Mouse (Mus musculus) forebrain, embryonic 14.5 days (tissue): ENCODE data around the gene Rere. TPM values are rescaled to one million over a fixed set of nuclear protein-coding genes. Genes with fewer than 3 reads are reported as not detected.

Experiments used
- ATAC-seq: fragments of 200-750 bp; cut with Nextera tagmentation; 2 replicates; pipeline ENCODE4 v1.8.0; 2017; ENCODE audit warnings: mild to moderate bottlenecking, moderate library complexity
- DNase-seq: peaks from one replicate; pipeline ENCODE4 v3.0.0-alpha.2; 2015; ENCODE audit warnings: low spot score
- H3K27ac ChIP-seq: fragments of 300-500 bp; sonication (generic); 2 replicates; pipeline ENCODE4 v1.5.1; 2014; ENCODE audit warnings: low read depth, mild to moderate bottlenecking, control low read depth, low read length, moderate library complexity
- H3K27me3 ChIP-seq: fragments of 300-500 bp; sonication (generic); replicated peaks from 2 replicates; pipeline ENCODE4 v1.6.1; 2014; ENCODE audit warnings: low read length, control low read depth, mixed read lengths; ENCODE audit not compliant: control insufficient read depth, insufficient read depth
- H3K36me3 ChIP-seq: fragments of 300-500 bp; sonication (generic); 2 replicates; pipeline ENCODE4 v1.6.1; 2014; ENCODE audit warnings: low read length, control low read depth; ENCODE audit not compliant: control insufficient read depth, insufficient read depth
- H3K4me1 ChIP-seq: fragments of 300-500 bp; sonication (generic); 2 replicates; pipeline ENCODE4 v1.6.1; 2014; ENCODE audit warnings: antibody characterized with exemption, low read length, control low read depth; ENCODE audit not compliant: control insufficient read depth, insufficient read depth
- H3K4me2 ChIP-seq: fragments of 300-500 bp; sonication (generic); 2 replicates; pipeline ENCODE4 v1.6.1; 2014; ENCODE audit warnings: mild to moderate bottlenecking, control low read depth, low read length
- H3K4me3 ChIP-seq: fragments of 300-500 bp; sonication (generic); 2 replicates; pipeline ENCODE4 v1.5.1; 2014; ENCODE audit warnings: low read depth, low read length, control low read depth
- H3K9ac ChIP-seq: fragments of 300-500 bp; sonication (generic); 2 replicates; pipeline ENCODE4 v1.6.1; 2014; ENCODE audit warnings: mild to moderate bottlenecking, low read length, control low read depth, moderate library complexity
- H3K9me3 ChIP-seq: fragments of 300-500 bp; sonication (generic); replicated peaks from 2 replicates; pipeline ENCODE4 v1.6.1; 2016; ENCODE audit warnings: low read length, control low read depth, mixed read lengths; ENCODE audit not compliant: control insufficient read depth
- WGBS: fragments of 180-500 bp; shearing (Covaris S2); extraction: QIAGEN DNeasy Blood & Tissue Kit; methylation state at CpG from one replicate; pipeline ENCODE4 v1.1.7; 2014; 5-methylcytosine and 5-hydroxymethylcytosine counted together
- polyA plus RNA-seq: library from polyadenylated mRNA; unstranded; fragments of >200 nt; fragmentation: Nextera tagmentation; extraction: Ambion mirVana; gene quantifications from 2 replicates; pipeline ENCODE4 v1.2.1, GENCODE M21; 2014

Gene Rere
- polyA plus RNA-seq, 1 experiment from 2014 or later = 21.2 TPM

DNA sequence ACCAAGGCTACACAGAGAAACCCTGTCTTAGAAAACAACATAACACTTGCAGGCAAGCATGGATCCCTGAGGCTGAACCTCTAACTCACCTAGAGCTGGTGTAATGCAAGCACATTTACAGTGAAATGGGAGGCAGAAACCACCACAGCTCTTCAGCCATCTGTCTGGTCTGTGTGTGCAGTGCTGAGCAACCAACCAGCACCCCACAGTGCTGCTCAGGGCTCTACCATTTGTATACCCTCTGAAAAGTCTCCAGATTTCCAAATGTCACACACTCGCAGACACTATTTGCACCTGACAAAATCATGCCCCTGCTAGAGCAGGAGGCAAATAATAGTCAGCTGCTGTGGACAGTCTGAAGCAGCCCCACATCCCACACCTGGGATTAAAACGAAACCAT is 31.2 kb downstream of the Rere start:
- Histone ChIP-seq H3K9ac (no peak overlapping the region), H3K36me3 (no peaks in the 10 kb centered on the region), H3K4me2 (no peak overlapping the region), H3K4me1 (no peaks in the 10 kb centered on the region), H3K4me3 (no peak overlapping the region), H3K9me3 (no peaks in the 10 kb centered on the region), H3K27ac (peak overlapping the region; percentile 41; the same call in 1 of the 2 replicates), H3K27me3 (no peaks in the 10 kb centered on the region)
- 80% methylated on average over 2 of the region's 2 CpGs for WGBS
- DNase-seq (peak; percentile 40), ATAC-seq (peak; percentile 29; the same call in 1 of the 2 replicates)

DNA sequence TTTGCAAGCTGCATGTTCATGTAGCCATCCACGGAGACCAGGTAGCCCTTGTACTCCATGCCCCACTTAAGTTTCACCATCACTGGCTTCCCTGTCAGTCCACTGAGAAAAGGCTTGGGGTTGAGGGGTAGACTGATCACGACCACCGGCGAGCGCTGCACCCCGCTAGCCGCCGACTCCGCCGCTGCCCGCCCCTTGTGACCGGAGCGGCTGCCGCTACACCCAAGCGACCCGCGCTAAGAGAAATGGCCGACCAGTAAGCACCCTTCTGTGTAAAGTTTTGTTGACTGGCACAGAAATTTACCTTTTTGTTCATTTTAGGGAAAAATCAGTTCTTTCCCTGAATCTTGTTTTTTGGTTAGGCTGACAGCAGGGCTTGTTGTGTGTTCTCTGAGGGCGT is 33.9 kb downstream of the Rere start:
- no peak for ATAC-seq
- no peak overlapping the region for H3K4me2 ChIP-seq
- H3K27me3 ChIP-seq = no peaks in the 10 kb centered on the region
- no peak for DNase-seq
- no peaks in the 10 kb centered on the region for H3K9me3 ChIP-seq
- H3K4me1 ChIP-seq = peaks cover 6% of the 10 kb centered on the region
- no peak overlapping the region for H3K4me3 ChIP-seq
- H3K36me3 ChIP-seq = no peaks in the 10 kb centered on the region
- H3K27ac ChIP-seq = no peak overlapping the region
- H3K9ac ChIP-seq = no peak overlapping the region
- WGBS = 97% methylated on average over 19 of the region's 19 CpGs

DNA sequence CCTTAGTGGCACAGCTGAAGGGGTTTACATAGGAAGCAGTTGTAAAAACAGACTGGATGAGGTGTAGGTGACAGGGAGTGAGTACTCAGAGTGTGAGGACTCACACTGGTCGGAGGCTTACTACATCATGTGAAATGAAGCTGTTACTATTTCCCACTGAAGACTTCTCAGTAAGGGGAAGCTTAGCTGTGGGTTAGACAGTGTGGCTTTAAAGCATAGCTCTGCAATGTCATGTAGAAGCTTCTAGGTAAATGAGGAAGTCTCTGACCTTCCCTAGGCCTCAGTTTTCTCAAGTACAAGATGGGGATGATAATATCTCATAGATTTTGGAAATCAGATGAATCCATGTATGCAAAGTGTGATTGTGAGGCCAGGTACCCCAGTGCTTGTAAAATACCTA is 35.1 kb downstream of the Rere start:
- no peaks in the 10 kb centered on the region for H3K27me3 ChIP-seq
- no peak overlapping the region for H3K9ac ChIP-seq
- no peak overlapping the region for H3K4me3 ChIP-seq
- DNase-seq (no peak), ATAC-seq (no peak)
- peaks cover 6% of the 10 kb centered on the region for H3K4me1 ChIP-seq
- 89% methylated on average over 1 of the region's 1 CpGs for WGBS
- no peak overlapping the region for H3K27ac ChIP-seq
- no peak overlapping the region for H3K4me2 ChIP-seq
- no peaks in the 10 kb centered on the region for H3K36me3 ChIP-seq
- H3K9me3 ChIP-seq = no peaks in the 10 kb centered on the region

DNA sequence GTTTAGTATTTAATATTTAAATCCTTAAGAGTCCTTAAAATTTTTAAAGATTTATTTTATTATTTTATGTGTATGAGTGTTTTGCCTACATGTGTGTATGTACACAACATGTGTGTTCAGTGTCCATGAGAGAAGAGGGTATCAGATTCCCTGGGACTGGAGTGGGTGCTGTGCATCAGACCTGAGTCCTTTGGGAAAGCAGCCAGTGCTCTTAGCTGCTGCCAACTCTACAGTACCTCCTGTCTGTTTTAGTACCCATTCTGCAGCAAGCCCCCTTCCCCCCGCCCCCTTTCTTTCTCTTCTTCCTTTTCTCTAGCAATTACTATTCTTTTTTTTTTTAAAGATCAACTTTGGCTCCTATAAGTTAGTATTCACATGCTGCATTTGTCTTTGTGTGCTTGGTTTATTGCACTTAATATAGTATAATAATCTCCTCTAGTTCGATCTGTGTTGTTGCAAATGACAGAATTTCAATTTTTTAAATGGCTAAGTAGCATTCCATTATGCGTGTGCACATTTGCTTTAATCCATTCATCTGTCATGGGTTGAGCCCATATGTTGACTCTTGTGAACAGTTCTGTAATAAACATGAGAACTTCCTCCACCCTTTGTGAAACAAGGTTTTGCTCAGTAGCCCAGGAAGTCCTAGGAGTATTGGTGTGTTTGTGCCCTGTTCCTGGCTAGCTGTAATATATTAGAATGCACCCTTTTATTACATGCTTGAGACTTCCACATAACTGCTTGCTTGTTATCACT is 43.8 kb downstream of the Rere start:
- no peak overlapping the region for H3K4me3 ChIP-seq
- no peaks in the 10 kb centered on the region for H3K36me3 ChIP-seq
- ATAC-seq (peak; percentile 34; the same call in 1 of the 2 replicates), DNase-seq (peak; percentile 51)
- H3K9ac ChIP-seq = no peak overlapping the region
- 75% methylated on average over 3 of the region's 3 CpGs for WGBS
- H3K4me2 ChIP-seq = no peak overlapping the region
- peak overlapping the region; percentile 63 for H3K27ac ChIP-seq
- no peaks in the 10 kb centered on the region for H3K27me3 ChIP-seq
- no peaks in the 10 kb centered on the region for H3K9me3 ChIP-seq
- H3K4me1 ChIP-seq = no peaks in the 10 kb centered on the region; the same call in 1 of the 2 replicates

DNA sequence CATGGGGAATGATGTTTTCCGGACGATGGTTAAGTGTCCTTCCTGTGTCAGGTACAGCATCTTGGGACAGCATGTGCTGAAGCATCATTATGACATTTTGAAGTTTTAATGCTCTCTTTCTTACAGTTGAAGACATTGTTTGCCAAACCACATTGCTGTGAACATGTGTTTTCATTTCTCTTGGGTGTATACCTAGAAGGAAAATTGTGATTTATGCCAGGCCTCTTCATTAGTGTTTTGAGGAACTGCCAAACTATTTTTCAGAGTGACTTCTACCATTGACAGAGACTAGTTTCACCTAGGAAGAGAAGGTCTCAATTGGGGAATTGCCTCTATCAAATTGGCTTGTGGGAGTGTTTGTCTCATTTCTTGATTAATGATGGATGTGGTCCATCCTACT is 44.6 kb downstream of the Rere start:
- H3K4me1 ChIP-seq = no peaks in the 10 kb centered on the region
- no peaks in the 10 kb centered on the region for H3K27me3 ChIP-seq
- H3K9ac ChIP-seq = no peak overlapping the region
- WGBS = 87% methylated on average over 2 of the region's 2 CpGs
- DNase-seq = no peak
- no peak overlapping the region for H3K4me3 ChIP-seq
- H3K9me3 ChIP-seq = no peaks in the 10 kb centered on the region
- H3K36me3 ChIP-seq = no peaks in the 10 kb centered on the region
- peak overlapping the region; percentile 63; the same call in 1 of the 2 replicates for H3K27ac ChIP-seq
- no peak for ATAC-seq
- H3K4me2 ChIP-seq = no peak overlapping the region

DNA sequence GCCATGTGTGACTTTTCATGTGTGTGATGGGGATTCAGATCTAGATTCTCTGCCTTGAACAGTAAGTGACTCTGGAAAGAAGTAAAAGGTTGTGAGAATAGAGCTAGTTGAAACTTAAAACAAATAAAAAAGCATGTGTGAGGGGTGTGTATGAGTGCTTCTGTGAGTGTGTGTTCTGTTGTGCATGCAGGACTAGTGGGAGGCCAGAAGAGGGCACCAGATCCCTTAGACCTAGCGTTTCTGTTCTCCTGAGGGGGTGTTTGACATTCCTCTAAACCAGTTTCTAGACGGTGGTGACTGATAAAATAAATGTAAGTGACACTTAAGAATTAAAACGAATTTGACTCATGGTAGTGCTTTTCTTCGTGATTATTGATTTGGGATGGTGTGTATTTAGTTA is 46.0 kb downstream of the Rere start:
- DNase-seq (no peak), ATAC-seq (no peak)
- Histone ChIP-seq H3K27me3 (no peaks in the 10 kb centered on the region), H3K4me2 (no peak overlapping the region), H3K4me1 (no peaks in the 10 kb centered on the region), H3K4me3 (no peak overlapping the region), H3K27ac (no peak overlapping the region), H3K36me3 (no peaks in the 10 kb centered on the region), H3K9me3 (no peaks in the 10 kb centered on the region), H3K9ac (no peak overlapping the region)
- WGBS = 85% methylated on average over 4 of the region's 4 CpGs

DNA sequence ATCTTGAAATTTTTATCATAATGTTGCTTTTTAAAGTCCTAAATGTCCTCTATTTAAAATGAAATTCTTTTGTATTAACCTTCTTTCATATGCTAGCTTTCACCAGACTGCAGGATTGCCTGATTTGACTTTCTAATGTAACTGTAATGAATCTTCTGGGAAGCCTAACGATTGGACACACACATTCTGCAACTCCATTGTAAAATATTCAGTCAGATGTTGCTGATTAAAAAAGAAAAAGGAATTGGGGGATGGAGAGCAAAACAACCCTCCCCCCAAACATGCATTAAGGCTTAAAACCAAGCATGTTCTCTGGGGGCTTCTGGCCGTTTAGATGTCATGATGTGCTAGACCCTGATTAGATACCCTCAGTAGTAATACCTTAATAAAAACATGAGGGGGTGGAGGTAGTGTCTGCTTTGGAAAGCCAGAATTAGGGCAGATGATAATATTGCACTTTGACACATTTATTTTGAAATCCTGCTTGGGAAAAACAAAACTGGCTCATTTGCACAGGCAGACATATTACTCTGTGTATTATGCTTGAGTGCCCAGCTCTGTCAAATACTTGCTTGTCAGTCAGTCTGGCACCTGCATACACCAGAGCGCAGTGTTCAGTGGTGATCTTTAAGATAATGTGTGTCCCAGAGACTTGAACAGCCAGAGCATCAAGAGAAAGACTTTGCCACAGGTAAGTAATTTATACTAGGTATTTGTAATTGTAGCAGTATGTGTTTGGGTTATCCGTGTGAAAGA is 52.7 kb downstream of the Rere start:
- DNase-seq (peak; percentile 65), ATAC-seq (peak; percentile 69; the same call in 1 of the 2 replicates)
- Histone ChIP-seq H3K4me1 (peaks cover 12% of the 10 kb centered on the region; the same call in 1 of the 2 replicates), H3K36me3 (no peaks in the 10 kb centered on the region), H3K4me3 (no peak overlapping the region), H3K4me2 (0 out of 2 replicates have a peak overlapping the region, but pooled peaks have one; percentile 2), H3K27ac (peak overlapping the region; percentile 10; the same call in 1 of the 2 replicates), H3K27me3 (no peaks in the 10 kb centered on the region), H3K9me3 (no peaks in the 10 kb centered on the region), H3K9ac (no peak overlapping the region)
- 44% methylated on average over 4 of the region's 4 CpGs for WGBS

DNA sequence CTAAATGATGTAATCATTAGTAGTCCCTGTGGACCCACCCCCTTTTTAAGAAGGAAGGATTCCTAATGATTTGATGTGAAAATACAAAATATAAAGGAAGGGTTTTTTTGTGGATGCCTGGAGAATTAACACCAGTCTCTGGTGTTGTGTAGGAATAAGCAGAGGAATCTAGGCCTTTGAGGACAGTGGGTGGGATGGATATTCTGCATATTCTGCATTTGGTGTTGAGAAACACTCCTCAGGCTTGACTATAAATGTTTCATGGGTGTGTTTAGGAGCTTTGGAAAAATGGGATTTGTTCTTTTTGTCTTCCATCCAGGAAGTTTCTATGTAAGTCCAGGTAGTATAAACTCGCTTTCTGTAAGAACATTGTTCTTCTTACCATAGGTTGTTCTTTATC is 55.8 kb downstream of the Rere start:
- no peaks in the 10 kb centered on the region for H3K27me3 ChIP-seq
- H3K9ac ChIP-seq = no peak overlapping the region
- no peak overlapping the region for H3K27ac ChIP-seq
- no peak overlapping the region for H3K4me3 ChIP-seq
- no peak overlapping the region for H3K4me2 ChIP-seq
- peaks cover 17% of the 10 kb centered on the region; the same call in 1 of the 2 replicates for H3K4me1 ChIP-seq
- H3K9me3 ChIP-seq = no peaks in the 10 kb centered on the region
- ATAC-seq (no peak), DNase-seq (no peak)
- 91% methylated on average over 1 of the region's 1 CpGs for WGBS
- H3K36me3 ChIP-seq = no peaks in the 10 kb centered on the region
